Mouse (Mus musculus): ENCODE results near the gene Lcn8. TPM values are rescaled to one million over a fixed set of nuclear protein-coding genes. Genes with fewer than 3 reads are reported as not detected.

Lcn8 gene
- polyA plus RNA-seq (2012; rRNA removed), result 0.24 TPM in 1 of 2 replicates, not detected in the other

DNA sequence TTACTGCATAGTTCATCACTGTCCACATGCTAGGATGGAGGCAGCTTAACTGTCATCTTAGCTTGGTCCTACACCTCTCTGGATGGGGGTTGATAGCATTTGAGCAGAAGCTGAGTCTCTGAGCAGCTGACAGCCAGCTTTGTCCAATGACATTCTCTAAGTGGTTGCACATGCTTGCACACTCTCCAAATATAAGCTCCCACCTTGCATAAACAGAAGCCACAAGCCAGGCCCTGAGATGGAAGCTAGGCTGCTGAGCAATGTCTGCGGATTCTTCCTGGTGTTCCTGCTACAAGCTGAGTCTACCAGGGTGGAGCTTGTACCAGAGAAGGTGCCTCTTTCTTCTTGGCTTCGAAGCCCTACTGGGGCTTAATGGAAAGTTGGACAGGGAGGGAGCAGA, at the start of gene Lcn8:
TSS of gene Lcn8 (plus strand) at position 219 of the 400 bp plus-strand sequence.
- no peak for DNase-seq (ENCODE audit: low read depth)
- TF ChIP-seq POLR2A (IDR thresholded peaks at IDR 0.05; ENCODE audit: borderline replicate concordance, extremely low read depth, insufficient read depth, insufficient read length, poor library complexity, severe bottlenecking) (no peak), CTCF (IDR thresholded peaks at IDR 0.05; ENCODE audit: borderline replicate concordance, extremely low read depth, insufficient read depth, insufficient read length) (no peak)

DNA sequence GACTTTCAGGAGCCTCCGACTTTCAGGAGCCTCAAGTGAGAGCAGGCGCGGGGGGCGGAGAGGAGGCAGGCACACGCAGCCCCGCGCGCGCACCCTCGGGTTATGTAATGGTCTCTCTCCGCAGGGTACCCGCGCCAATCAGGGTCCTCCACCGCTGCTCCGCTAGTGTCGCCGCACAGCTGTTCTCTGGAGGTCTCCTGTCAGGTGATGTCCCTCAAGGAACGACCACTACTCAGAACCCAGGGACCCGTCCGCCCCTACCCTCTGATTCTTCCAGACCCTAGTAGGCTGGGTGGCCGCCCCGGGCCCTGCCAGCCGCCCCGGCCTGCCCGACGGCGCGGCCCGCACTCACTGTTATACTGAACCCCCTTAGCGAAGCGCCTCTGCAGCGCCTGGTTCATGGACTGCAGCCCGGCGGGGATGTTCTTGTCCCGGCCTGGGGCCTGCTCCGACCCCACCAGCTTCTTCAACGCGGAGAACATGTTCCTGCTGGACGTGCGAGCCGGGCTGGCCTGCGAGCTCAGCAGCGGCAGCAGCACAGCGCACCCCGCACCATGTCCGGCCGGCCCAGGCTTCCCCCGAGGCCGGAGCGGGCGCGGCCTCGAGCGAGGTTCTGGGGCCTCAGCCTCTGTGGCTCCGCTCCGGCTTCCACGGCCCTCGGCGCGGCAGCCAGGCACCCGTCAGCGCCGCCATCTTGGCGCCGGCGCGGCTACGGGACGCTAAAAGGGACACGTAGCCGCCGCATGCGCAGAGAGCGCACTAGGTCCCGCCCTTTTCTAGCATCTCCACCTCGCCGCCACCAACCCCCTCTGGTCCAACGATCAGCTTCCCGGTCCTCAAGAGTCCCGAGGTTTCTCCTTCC, 44.9 kb upstream of the Lcn8 start, which contains the start of gene Rabl6:
TSS of gene Rabl6 (minus strand) at position 761 of the 862 bp plus-strand sequence.
- peak; percentile 99 for TF ChIP-seq POLR2A (IDR thresholded peaks at IDR 0.05; ENCODE audit: borderline replicate concordance, extremely low read depth, insufficient read depth, insufficient read length, poor library complexity, severe bottlenecking)
- TF ChIP-seq CTCF (IDR thresholded peaks at IDR 0.05; ENCODE audit: borderline replicate concordance, extremely low read depth, insufficient read depth, insufficient read length), result no peak
- DNase-seq (ENCODE audit: low read depth), result peak; percentile 95

DNA sequence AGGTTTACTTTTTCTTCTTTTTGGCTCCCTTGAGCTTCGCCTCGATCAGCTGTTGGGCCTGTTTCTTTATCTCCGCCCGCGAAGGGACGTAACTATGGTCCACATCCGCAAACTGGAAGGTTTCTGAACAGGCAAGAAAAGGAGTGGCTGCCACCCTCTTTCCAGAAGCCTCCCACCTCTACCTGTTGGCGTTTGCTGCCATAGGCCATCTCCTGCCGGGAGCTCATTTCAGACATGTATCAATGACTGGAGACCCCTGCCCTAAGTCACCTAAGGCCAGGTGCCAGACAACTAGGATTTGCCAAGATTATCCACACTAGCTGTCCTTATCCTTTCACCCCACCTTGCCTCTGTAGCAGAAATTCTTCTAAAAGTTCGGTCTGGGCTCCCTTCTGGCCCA, 44.2 kb upstream of the Lcn8 start:
- no peak for TF ChIP-seq CTCF (IDR thresholded peaks at IDR 0.05; ENCODE audit: borderline replicate concordance, extremely low read depth, insufficient read depth, insufficient read length)
- TF ChIP-seq POLR2A (IDR thresholded peaks at IDR 0.05; ENCODE audit: borderline replicate concordance, extremely low read depth, insufficient read depth, insufficient read length, poor library complexity, severe bottlenecking), result no peak
- DNase-seq (ENCODE audit: low read depth), result no peak

DNA sequence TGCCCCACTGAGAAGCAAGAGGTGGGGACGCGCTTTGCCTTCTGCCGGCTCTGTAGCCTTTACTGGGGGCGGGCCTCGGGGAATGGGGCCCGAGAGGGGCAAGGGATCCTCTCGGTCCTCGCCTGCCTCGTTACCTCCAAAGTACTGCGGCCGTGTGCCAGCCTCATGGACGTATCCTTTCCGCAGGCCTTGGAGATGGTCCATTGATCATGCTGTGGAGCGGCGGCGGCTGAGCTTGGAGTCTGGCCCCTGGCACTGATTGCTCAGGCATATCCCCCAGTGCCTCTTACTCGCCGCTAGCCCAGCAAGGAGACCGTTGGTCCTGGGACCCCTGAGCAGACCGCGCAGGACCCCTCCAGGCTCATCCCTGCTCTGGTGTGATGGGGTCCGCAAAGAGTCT, 36.5 kb upstream of the Lcn8 start:
- DNase-seq (ENCODE audit: low read depth), result peak; percentile 12
- TF ChIP-seq POLR2A (IDR thresholded peaks at IDR 0.05; ENCODE audit: borderline replicate concordance, extremely low read depth, insufficient read depth, insufficient read length, poor library complexity, severe bottlenecking) (no peak), CTCF (IDR thresholded peaks at IDR 0.05; ENCODE audit: borderline replicate concordance, extremely low read depth, insufficient read depth, insufficient read length) (no peak)

DNA sequence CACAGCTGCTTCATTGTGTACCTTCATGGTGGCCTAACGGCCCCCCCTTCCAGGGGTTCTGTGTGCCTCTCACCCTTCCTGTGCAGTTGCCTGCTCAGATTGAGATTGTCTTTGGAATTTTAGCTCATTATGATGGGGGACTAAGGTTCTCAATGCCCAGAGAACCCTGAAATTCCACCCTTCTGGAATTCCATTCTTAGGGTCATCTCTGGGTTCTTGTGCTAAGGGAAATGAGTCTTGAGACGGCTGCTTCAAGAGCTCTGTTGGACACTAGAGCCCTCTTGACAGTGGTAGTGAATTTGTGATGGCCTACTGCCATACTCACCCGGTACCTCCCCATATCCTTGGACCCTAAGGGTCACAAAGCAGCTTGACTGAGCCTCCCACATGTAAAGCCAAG, 35.3 kb upstream of the Lcn8 start, which contains the start of gene Ccdc183:
TSS of gene Ccdc183 (minus strand) at position 101 of the 400 bp plus-strand sequence.
- TF ChIP-seq POLR2A (IDR thresholded peaks at IDR 0.05; ENCODE audit: borderline replicate concordance, extremely low read depth, insufficient read depth, insufficient read length, poor library complexity, severe bottlenecking) (no peak), CTCF (IDR thresholded peaks at IDR 0.05; ENCODE audit: borderline replicate concordance, extremely low read depth, insufficient read depth, insufficient read length) (no peak)
- DNase-seq (ENCODE audit: low read depth), result no peak

DNA sequence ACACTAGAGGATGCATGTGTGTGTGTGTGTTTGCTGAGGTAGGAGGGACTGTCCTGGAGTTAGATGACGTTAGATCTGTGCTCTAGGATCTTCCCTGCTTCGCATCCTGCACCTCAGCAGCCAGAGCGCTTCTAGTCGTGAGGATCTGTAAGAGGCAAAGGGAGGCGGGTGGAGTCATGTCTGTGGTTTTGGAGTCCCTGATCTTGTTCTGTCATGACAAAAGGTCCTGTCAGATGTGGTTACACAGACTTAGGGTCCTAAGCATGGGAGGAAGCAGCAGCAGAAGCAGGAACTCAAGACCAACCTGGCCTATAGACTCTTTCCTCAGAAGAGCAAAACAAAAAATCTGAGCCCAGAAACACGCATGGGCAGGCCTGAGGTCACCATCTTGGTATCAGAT, 32.5 kb upstream of the Lcn8 start:
- DNase-seq (ENCODE audit: low read depth), result no peak
- TF ChIP-seq CTCF (IDR thresholded peaks at IDR 0.05; ENCODE audit: borderline replicate concordance, extremely low read depth, insufficient read depth, insufficient read length) (no peak), POLR2A (IDR thresholded peaks at IDR 0.05; ENCODE audit: borderline replicate concordance, extremely low read depth, insufficient read depth, insufficient read length, poor library complexity, severe bottlenecking) (no peak)

DNA sequence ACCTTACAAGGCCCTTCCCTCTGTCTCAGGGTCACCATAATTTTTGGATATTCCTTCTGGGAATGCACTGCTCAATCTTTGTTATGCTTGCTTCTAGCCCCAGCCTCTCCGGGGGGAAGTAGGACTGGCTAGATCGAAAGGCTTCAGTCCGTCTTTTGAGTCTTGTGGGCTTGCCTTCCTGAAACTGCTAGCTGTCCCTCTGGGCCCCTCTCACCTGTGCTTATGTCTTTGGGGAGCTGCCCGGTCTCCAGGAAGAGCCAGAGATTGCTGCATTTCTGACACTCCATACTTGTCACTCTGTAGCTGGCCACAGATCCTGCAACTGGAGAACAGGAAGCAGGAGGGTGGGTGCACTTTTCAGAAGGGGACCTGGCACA, 32.1 kb upstream of the Lcn8 start:
- no peak for DNase-seq (ENCODE audit: low read depth)
- TF ChIP-seq CTCF (IDR thresholded peaks at IDR 0.05; ENCODE audit: borderline replicate concordance, extremely low read depth, insufficient read depth, insufficient read length) (no peak), POLR2A (IDR thresholded peaks at IDR 0.05; ENCODE audit: borderline replicate concordance, extremely low read depth, insufficient read depth, insufficient read length, poor library complexity, severe bottlenecking) (no peak)

DNA sequence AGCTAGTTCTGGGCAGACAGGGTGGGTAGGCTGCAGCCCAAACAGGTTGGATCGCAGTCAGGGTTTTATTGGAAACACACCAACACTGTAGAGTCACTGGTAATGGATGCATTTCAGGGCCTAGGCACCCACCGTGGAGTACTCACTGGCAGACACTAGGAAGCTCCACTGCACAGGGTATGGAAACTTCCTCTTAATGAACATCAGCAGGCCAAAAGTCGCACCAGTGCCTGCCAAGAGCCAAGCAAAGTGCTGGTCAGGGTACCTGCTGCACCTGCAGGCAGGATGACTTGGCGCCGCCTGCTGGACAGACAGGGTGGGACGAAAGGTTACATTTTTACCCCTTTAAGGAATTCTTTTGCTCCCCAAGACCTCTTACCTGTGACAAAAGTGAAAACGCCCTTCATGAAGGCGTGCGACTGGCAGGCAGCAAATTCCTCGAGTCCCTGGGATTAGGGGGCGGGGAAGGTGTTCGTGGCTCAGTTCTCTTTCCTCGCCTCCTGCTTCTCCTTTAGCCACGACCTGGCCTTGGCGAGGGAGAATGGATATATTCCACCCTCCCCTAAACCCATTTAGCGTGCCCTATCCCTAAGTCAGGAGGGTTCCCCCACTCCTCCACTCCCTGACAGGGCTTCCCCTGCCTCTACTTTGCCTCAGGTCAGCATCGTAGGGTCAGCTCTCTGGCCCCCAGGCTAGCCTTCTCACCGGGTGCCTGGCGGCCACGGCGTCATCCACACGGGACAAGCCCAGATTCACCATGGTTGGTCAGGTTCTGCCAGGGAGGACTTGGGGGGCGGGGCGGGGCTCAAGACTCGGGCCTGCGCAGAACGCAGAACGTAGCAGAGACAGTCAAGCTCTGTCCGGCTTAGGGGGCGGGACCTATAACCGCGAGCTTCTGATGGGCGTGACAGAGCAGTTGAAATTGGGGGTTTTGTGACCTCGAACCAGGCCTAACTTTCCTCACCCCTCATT, 31.4 kb upstream of the Lcn8 start, which contains the start of gene Tmem141:
TSS of gene Tmem141 (minus strand) at position 777 of the 972 bp plus-strand sequence.
- TF ChIP-seq CTCF (IDR thresholded peaks at IDR 0.05; ENCODE audit: borderline replicate concordance, extremely low read depth, insufficient read depth, insufficient read length) (peak; percentile 70), POLR2A (IDR thresholded peaks at IDR 0.05; ENCODE audit: borderline replicate concordance, extremely low read depth, insufficient read depth, insufficient read length, poor library complexity, severe bottlenecking) (no peak)
- DNase-seq (ENCODE audit: low read depth), result peak; percentile 92

DNA sequence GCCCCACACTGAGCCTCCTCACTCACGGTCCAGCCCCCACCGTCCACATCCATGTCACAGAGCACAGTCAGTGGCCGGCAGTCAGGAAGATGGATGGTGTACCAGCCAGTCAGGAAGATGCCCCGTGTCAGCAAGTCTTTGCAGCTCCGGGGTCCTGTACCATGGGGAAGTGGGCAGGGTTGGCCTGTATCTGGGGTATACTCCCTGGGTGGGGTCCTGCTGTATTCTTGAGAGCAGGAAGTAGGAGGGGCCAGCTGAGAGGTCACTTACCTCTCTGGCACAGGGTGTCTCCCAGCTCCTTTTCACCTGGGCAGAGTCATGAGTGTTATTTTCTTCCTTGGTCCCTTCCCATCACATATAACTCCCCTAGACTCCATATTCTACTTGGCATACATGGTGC, 26.9 kb upstream of the Lcn8 start:
- DNase-seq (ENCODE audit: low read depth), result no peak
- TF ChIP-seq CTCF (IDR thresholded peaks at IDR 0.05; ENCODE audit: borderline replicate concordance, extremely low read depth, insufficient read depth, insufficient read length) (no peak), POLR2A (IDR thresholded peaks at IDR 0.05; ENCODE audit: borderline replicate concordance, extremely low read depth, insufficient read depth, insufficient read length, poor library complexity, severe bottlenecking) (no peak)

DNA sequence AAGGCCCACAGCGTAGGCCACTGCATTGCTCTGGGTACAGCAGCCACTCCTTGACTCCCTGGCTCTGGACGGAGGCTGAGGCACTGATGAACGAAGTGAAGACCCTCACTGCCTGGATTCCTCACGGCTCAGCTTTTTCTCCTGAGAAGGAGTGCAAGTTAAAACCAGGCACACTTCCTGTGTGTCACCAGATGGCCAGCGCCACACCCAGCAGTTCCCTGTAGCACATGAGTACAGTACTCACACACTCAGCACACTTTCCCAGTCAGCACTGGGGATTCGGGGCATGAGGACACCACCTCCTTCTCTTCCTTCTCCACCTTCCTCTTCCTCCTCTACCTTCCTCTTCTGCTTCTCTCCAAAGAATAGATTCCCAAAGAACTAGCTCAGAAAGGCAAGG, 25.1 kb upstream of the Lcn8 start, which contains the start of gene Fcna:
TSS of gene Fcna (minus strand) at position 220 of the 400 bp plus-strand sequence.
- DNase-seq (ENCODE audit: low read depth), result no peak
- TF ChIP-seq POLR2A (IDR thresholded peaks at IDR 0.05; ENCODE audit: borderline replicate concordance, extremely low read depth, insufficient read depth, insufficient read length, poor library complexity, severe bottlenecking), result no peak
- no peak for TF ChIP-seq CTCF (IDR thresholded peaks at IDR 0.05; ENCODE audit: borderline replicate concordance, extremely low read depth, insufficient read depth, insufficient read length)

DNA sequence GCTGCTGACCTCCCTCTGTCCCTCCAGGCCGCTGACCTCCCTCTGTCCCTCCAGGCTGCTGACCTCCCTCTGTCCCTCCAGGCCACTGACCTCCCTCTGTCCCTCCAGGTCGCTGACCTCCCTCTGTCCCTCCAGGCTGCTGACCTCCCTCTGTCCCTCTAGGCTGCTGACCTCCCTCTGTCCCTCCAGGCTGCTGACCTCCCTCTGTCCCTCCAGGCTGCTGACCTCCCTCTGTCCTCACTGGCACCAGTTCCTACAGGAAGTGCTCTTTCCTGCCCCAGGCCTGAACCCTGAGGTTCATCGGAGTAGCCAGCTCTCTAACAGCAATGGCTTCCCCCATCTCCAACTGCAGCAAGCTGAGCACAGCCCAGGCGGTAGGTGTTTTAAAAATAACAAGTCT, 24.2 kb upstream of the Lcn8 start:
- TF ChIP-seq POLR2A (IDR thresholded peaks at IDR 0.05; ENCODE audit: borderline replicate concordance, extremely low read depth, insufficient read depth, insufficient read length, poor library complexity, severe bottlenecking) (no peak), CTCF (IDR thresholded peaks at IDR 0.05; ENCODE audit: borderline replicate concordance, extremely low read depth, insufficient read depth, insufficient read length) (no peak)
- DNase-seq (ENCODE audit: low read depth), result no peak

Measured in brain, embryonic 14.5 days (tissue).